In genomic region chr7:51259160-51259831, GRCm38 (mm10) we compare ENCODE assay signal across 23 mouse cellular contexts.
DNase-seq lines count a peak whose midpoint lies in the region; ATAC-seq lines count a peak whose summit lies in the region.
"Had no signal": no experiment of that assay in that cellular context is flagged by ENCODE, and none has a peak within 500 bp of the region (broad histone marks: within the 10 kb centered on the region; RNA-seq: fewer than 3 reads in every experiment).

No protein-coding gene starts in this region.

- H3K27ac ChIP-seq in neural tube, embryonic 11.5 days (ENCODE audit: low read depth, low read length): no peak overlapping the region
- no peak overlapping the region for H3K27ac ChIP-seq in neural tube, embryonic 15.5 days (replicated peaks)
- no peak overlapping the region for H3K27ac ChIP-seq in limb, embryonic 10.5 days
- H3K27ac ChIP-seq: embryonic facial prominence, embryonic 15.5 days; limb, embryonic 15.5 days; liver, embryonic 15.5 days; stomach, embryonic 15.5 days had no signal

- no peaks in the 10 kb centered on the region for H3K36me3 ChIP-seq in neural tube, embryonic 11.5 days (ENCODE audit: control insufficient read depth, insufficient read depth, low read length)
- H3K36me3 ChIP-seq in neural tube, embryonic 15.5 days: no peaks in the 10 kb centered on the region
- no peaks in the 10 kb centered on the region for H3K36me3 ChIP-seq in limb, embryonic 10.5 days
- H3K36me3 ChIP-seq: embryonic facial prominence, embryonic 15.5 days; heart, embryonic 12.5 days; limb, embryonic 15.5 days; liver, embryonic 15.5 days; stomach, embryonic 15.5 days had no signal

- DNase-seq in heart, adult 11 months: peak; percentile 39
- DNase-seq in heart, postnatal 25 days (ENCODE audit: low spot score): no peak
- peak; percentile 29 for DNase-seq in neural tube, embryonic 11.5 days (ENCODE audit: low spot score)
- DNase-seq in mesoderm, embryonic 11.5 days (ENCODE audit: low read depth, low spot score): peak; percentile 35
- peak; percentile 59 for DNase-seq in retina, embryonic 14.5 days (ENCODE audit: low spot score)
- no peak for DNase-seq in frontal cortex, postnatal 10 days (ENCODE audit: low spot score in 2 of 2)
- DNase-seq in limb, embryonic 10.5 days (ENCODE audit: low spot score): no peak
- DNase-seq: adrenal gland, adult 2 months; cerebellum, adult 18-20 months; cerebellum, postnatal 14 days; gastrocnemius, postnatal 14 days; heart, adult 18-20 months; heart, postnatal 10 days; kidney, postnatal 25 days; lung, postnatal 4 days; thymus, postnatal 25 days had no signal

- H3K9me3 ChIP-seq in neural tube, embryonic 11.5 days (ENCODE audit: control insufficient read depth, low read length): no peaks in the 10 kb centered on the region
- H3K9me3 ChIP-seq in neural tube, embryonic 15.5 days (replicated peaks): no peaks in the 10 kb centered on the region
- no peaks in the 10 kb centered on the region for H3K9me3 ChIP-seq in limb, embryonic 10.5 days (replicated peaks)
- H3K9me3 ChIP-seq: embryonic facial prominence, embryonic 15.5 days; heart, embryonic 12.5 days; limb, embryonic 15.5 days; liver, embryonic 15.5 days; stomach, embryonic 15.5 days had no signal

- no peak overlapping the region for H3K9ac ChIP-seq in neural tube, embryonic 11.5 days (ENCODE audit: low read length)
- H3K9ac ChIP-seq in neural tube, embryonic 15.5 days (replicated peaks): no peak overlapping the region
- H3K9ac ChIP-seq: embryonic facial prominence, embryonic 15.5 days; heart, embryonic 12.5 days; limb, embryonic 15.5 days; liver, embryonic 15.5 days; stomach, embryonic 15.5 days had no signal

- intact Hi-C loops in heart, postnatal 25 days (cut with DNase I): no loop called here

- no peaks in the 10 kb centered on the region for H3K27me3 ChIP-seq in neural tube, embryonic 11.5 days (ENCODE audit: control insufficient read depth, insufficient read depth, low read length)
- no peaks in the 10 kb centered on the region for H3K27me3 ChIP-seq in neural tube, embryonic 15.5 days (replicated peaks)
- no peaks in the 10 kb centered on the region for H3K27me3 ChIP-seq in limb, embryonic 10.5 days (ENCODE audit: low read depth, poor library complexity, severe bottlenecking)
- H3K27me3 ChIP-seq: embryonic facial prominence, embryonic 15.5 days; heart, embryonic 12.5 days; limb, embryonic 15.5 days; liver, embryonic 15.5 days; stomach, embryonic 15.5 days had no signal

- H3K4me3 ChIP-seq in neural tube, embryonic 11.5 days (ENCODE audit: low read depth, low read length): no peak overlapping the region
- no peak overlapping the region for H3K4me3 ChIP-seq in neural tube, embryonic 15.5 days (replicated peaks)
- H3K4me3 ChIP-seq in limb, embryonic 10.5 days: no peak overlapping the region
- H3K4me3 ChIP-seq: embryonic facial prominence, embryonic 15.5 days; heart, embryonic 12.5 days; limb, embryonic 15.5 days; liver, embryonic 15.5 days; stomach, embryonic 15.5 days had no signal

- ATAC-seq in neural tube, embryonic 11.5 days (ENCODE audit: insufficient read depth, low FRiP score, low TSS enrichment): peak; percentile 53
- ATAC-seq in neural tube, embryonic 15.5 days (ENCODE audit: low FRiP score): no peak
- ATAC-seq: intestine, postnatal 0 days had no signal

- WGBS in neural tube, embryonic 11.5 days: 68% methylated on average over 2 of the region's 2 CpGs
- 26% methylated on average over 2 of the region's 2 CpGs for WGBS in neural tube, embryonic 15.5 days
- WGBS in limb, embryonic 10.5 days: 73% methylated on average over 2 of the region's 2 CpGs

- no peak overlapping the region for H3K4me2 ChIP-seq in neural tube, embryonic 11.5 days (ENCODE audit: low read depth)
- H3K4me2 ChIP-seq in neural tube, embryonic 15.5 days: no peak overlapping the region
- H3K4me2 ChIP-seq: embryonic facial prominence, embryonic 15.5 days; heart, embryonic 12.5 days; limb, embryonic 15.5 days; liver, embryonic 15.5 days; stomach, embryonic 15.5 days had no signal

- H3K4me1 ChIP-seq in neural tube, embryonic 11.5 days (ENCODE audit: control insufficient read depth, insufficient read depth, low read length): no peaks in the 10 kb centered on the region
- no peaks in the 10 kb centered on the region for H3K4me1 ChIP-seq in neural tube, embryonic 15.5 days
- no peaks in the 10 kb centered on the region for H3K4me1 ChIP-seq in limb, embryonic 10.5 days
- H3K4me1 ChIP-seq: embryonic facial prominence, embryonic 15.5 days; heart, embryonic 12.5 days; limb, embryonic 15.5 days; liver, embryonic 15.5 days; stomach, embryonic 15.5 days had no signal

Comparison
In these comparisons a context has a peak if more than half of its experiments do, and no peak if none do; other contexts are left out.
1. DNase-seq: peak in heart, adult 11 months (single experiment), neural tube, embryonic 11.5 days (single experiment), mesoderm, embryonic 11.5 days (single experiment) and retina, embryonic 14.5 days (single experiment); none in heart, postnatal 25 days (single experiment), frontal cortex, postnatal 10 days (0 of 2) and limb, embryonic 10.5 days (single experiment).